Mouse (Mus musculus) ES-E14 (cell line): ENCODE measurements around the gene Cideb. TPM values are rescaled to one million over a fixed set of nuclear protein-coding genes. Genes with fewer than 3 reads are reported as not detected.

Experiments used
- DNase-seq: peaks from one replicate; pipeline ENCODE4 v3.0.0-alpha.2; 2013; ENCODE audit warnings: low read depth, low spot score
- H3K27ac ChIP-seq: 2 replicates; pipeline ENCODE4 v1.5.1; 2012; ENCODE audit warnings: low read depth, mild to moderate bottlenecking, low read length, moderate library complexity, mixed read lengths; ENCODE audit not compliant: poor library complexity, insufficient read depth, severe bottlenecking
- H3K36me3 ChIP-seq: 2 replicates; pipeline ENCODE4 v1.6.1; 2012; ENCODE audit warnings: mild to moderate bottlenecking, low read length, moderate library complexity, mixed read lengths; ENCODE audit not compliant: control insufficient read depth, poor library complexity, insufficient read depth, severe bottlenecking
- H3K4me1 ChIP-seq, 2 experiments: fragments of 150-350 bp in 1 of 2; sonication (generic) in 1 of 2; 2 replicates each; pipeline ENCODE4 v1.6.1; 2012; ENCODE audit warnings: low read length in 2 of 2, mild to moderate bottlenecking in 1 of 2, mixed read lengths in 1 of 2; ENCODE audit not compliant: control insufficient read depth in 2 of 2, insufficient read depth in 2 of 2, poor library complexity in 1 of 2
- H3K4me3 ChIP-seq, 2 experiments: fragments of 150-350 bp in 1 of 2; sonication (generic) in 1 of 2; 2 replicates each; pipeline ENCODE4 v1.5.1; 2012; ENCODE audit warnings: low read length in 2 of 2, low read depth in 1 of 2, mild to moderate bottlenecking in 1 of 2, mixed read lengths in 1 of 2; ENCODE audit not compliant: insufficient read depth in 1 of 2, poor library complexity in 1 of 2, severe bottlenecking in 1 of 2
- H3K9ac ChIP-seq: 2 replicates; pipeline ENCODE4 v1.6.1; 2012; ENCODE audit warnings: low read depth, mild to moderate bottlenecking, low read length, mixed read lengths; ENCODE audit not compliant: poor library complexity, insufficient read depth, severe bottlenecking
- H3K9me3 ChIP-seq: fragments of 150-350 bp; sonication (generic); 2 replicates; pipeline ENCODE4 v1.6.1; 2012; ENCODE audit warnings: low read depth, mild to moderate bottlenecking, low read length; ENCODE audit not compliant: control insufficient read depth, insufficient read depth
- CHD2 ChIP-seq: IDR thresholded peaks from 2 replicates; pipeline ENCODE4 v1.6.1; 2014; ENCODE audit warnings: mild to moderate bottlenecking, low read depth, low read length, inconsistent platforms
- HCFC1 ChIP-seq: IDR thresholded peaks from 2 replicates; pipeline ENCODE4 v1.6.1; 2012; ENCODE audit warnings: low read length, inconsistent platforms, borderline replicate concordance; ENCODE audit not compliant: insufficient read depth
- MAFK ChIP-seq: IDR thresholded peaks from 2 replicates; pipeline ENCODE4 v1.6.1; 2014; ENCODE audit warnings: mild to moderate bottlenecking, low read depth, low read length, inconsistent platforms; ENCODE audit not compliant: insufficient read depth
- ZC3H11A ChIP-seq: IDR thresholded peaks from 2 replicates; pipeline ENCODE4 v1.6.1; 2012; ENCODE audit warnings: low read depth, mild to moderate bottlenecking, inconsistent platforms, low read length, borderline replicate concordance
- ZNF384 ChIP-seq: IDR thresholded peaks from 2 replicates; pipeline ENCODE4 v1.6.1; 2012; ENCODE audit warnings: low read depth, low read length, inconsistent platforms
- in situ Hi-C, 2 experiments: fragments of 600-800 bp; cut with MboI; formaldehyde crosslinking; loops; one replicate each; pipeline ENCODE4 v1.15.1; 2025; ENCODE audit warnings: low sequenced_read_pairs in 2 of 2, inconsistent platforms in 1 of 2; ENCODE audit not compliant: unreplicated experiment in 2 of 2
- total RNA-seq: library from RNA; depleted of rRNA; stranded (reverse); fragments of 300-350 nt; gene quantifications from 2 replicates; pipeline ENCODE4 v1.2.3, GENCODE M21; 2012

Gene Cideb
- total RNA-seq, 1 experiment = 2.2 TPM

DNA sequence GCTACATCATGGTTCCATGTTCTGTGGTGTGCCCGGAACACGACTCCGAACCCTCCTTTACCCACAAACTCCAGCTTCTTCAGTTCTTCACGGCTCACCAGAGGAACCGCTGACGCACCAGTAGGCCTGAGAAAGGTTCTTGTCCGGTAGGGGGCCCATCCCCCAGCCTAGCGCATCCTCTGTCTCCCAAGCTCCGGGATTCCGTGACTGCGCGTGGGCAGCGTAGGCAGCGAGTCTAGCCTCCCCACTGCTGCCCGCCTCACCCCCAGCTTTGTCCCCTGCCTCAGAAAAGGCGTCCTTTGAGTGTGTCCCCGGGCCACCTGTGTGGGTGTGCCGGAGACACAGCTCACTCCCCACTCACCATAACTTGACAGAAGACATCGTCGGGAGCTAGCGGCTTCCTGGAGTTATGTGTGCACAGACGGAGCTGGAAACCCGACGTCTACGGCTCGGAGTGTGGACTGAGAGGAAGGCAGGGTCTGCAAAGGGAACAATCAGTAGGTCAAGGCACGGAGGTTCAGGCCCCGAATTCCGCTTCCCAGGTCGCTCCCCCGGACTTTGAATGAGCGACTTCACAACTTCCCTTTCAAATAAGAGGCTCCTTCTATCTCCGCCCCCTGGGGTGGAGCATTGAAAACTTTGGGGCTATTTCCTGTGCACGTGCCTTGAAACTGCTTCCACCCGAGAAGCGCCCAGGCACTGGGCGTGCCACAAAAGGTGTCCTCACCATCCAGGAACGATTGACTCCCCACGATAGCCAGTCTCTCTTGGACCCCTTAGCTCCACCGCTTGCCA is 30.2 kb upstream of the Cideb start, which contains the start of gene Ripk3:
Ripk3 (minus strand) TSS at position 610 of the 795 bp plus-strand sequence.
- Histone ChIP-seq H3K9me3 (no peaks in the 10 kb centered on the region), H3K4me1 (peaks cover 0 to 7% of the 10 kb centered on the region in 2 experiments; a peak in 1 of 4 replicates), H3K27ac (no peak within 1 kb of the TSS), H3K36me3 (no peaks in the 10 kb centered on the region; the same call in 1 of the 2 replicates), H3K4me3 (peak within 1 kb of the TSS; percentile 57 to 60), H3K9ac (peak within 1 kb of the TSS; percentile 45)
- no peak for DNase-seq
- TF ChIP-seq CHD2 = no peak
- TF ChIP-seq MAFK = no peak
- in situ Hi-C loops = no loop called here

DNA sequence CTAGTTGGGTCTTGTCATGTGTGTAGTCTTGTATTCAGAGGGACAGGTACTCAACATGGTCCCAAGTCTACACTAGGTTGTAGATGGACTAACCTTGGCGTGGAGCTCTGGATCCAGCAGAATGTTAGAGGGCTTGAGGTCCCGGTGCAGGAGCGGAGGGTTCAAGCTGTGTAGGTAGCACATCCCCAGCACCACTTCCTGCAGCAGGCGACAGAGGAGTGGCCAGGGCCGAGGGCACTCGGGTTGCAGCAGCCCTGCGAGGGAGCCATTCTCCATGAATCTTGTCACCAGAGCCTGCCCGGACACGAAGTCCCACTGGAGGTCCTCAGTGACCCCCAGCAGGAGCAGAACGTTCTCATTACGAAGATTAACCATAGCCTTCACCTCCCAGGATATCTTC is 29.5 kb upstream of the Cideb start:
- Histone ChIP-seq H3K4me1 (peaks cover 0 to 7% of the 10 kb centered on the region in 2 experiments; a peak in 1 of 4 replicates), H3K4me3 (peak overlapping the region; percentile 57 to 60; a peak in 3 of 4 replicates), H3K9me3 (no peaks in the 10 kb centered on the region), H3K36me3 (no peaks in the 10 kb centered on the region; the same call in 1 of the 2 replicates), H3K9ac (no peak overlapping the region), H3K27ac (no peak overlapping the region)
- TF ChIP-seq CHD2 (no peak), MAFK (no peak), HCFC1 (no peak), ZC3H11A (no peak), ZNF384 (no peak)
- in situ Hi-C loops = no loop called here
- DNase-seq = no peak

DNA sequence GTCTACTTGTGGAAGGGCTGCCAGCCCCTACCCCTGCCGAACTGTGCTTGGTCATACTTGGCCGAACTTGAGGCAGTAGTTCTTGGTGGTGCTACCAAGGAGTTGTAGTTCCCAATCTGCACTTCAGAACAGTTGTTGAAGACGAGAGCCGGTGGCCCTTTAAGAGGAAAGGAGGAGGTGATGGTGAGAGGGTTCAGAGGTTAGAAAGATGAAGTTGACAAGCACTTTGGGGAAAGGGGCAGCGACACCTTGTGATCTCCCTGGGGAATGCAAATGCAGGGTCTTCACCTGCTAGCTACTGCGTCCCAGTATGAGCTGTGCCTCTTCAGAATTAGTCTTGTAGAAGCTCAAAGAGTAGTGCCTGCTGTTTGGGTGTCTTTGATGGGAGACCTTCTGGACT is 26.9 kb upstream of the Cideb start:
- TF ChIP-seq ZC3H11A (no peak), HCFC1 (no peak), ZNF384 (no peak), MAFK (no peak), CHD2 (no peak)
- no peaks in the 10 kb centered on the region; the same call in 1 of the 2 replicates for H3K36me3 ChIP-seq
- no peak overlapping the region for H3K9ac ChIP-seq
- peaks cover 0 to 10% of the 10 kb centered on the region in 2 experiments; a peak in 1 of 4 replicates for H3K4me1 ChIP-seq
- H3K27ac ChIP-seq = no peak overlapping the region
- DNase-seq = no peak
- in situ Hi-C loops = no loop called here
- H3K4me3 ChIP-seq = no peak overlapping the region
- H3K9me3 ChIP-seq = no peaks in the 10 kb centered on the region

DNA sequence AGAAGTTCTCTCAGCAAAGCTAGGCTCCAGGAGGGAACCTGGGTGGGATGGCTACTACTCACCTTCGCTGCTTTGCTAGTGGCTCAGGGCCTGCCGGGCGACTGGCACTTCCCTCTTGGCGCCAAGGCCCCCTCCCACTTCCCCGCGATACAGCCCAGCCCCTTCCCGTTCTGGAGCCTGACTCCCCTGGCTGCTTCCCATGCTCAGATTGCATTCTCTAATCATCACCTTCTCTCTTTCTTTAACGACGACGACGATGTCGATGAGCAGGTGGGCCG is 25.6 kb upstream of the Cideb start, which contains the start of gene Adcy4:
Adcy4 (minus strand) TSS at position 138 of the 278 bp plus-strand sequence.
- TF ChIP-seq ZC3H11A (no peak), ZNF384 (no peak), MAFK (no peak), CHD2 (no peak), HCFC1 (no peak)
- Histone ChIP-seq H3K4me3 (peak within 1 kb of the TSS; percentile 26 to 38; a peak in 3 of 4 replicates), H3K27ac (no peak within 1 kb of the TSS), H3K9ac (no peak within 1 kb of the TSS), H3K36me3 (no peaks in the 10 kb centered on the region; the same call in 1 of the 2 replicates), H3K9me3 (no peaks in the 10 kb centered on the region), H3K4me1 (peaks cover 0 to 9% of the 10 kb centered on the region in 2 experiments; a peak in 1 of 4 replicates)
- in situ Hi-C loops = no loop called here
- DNase-seq = no peak
